Mouse (Mus musculus) limb, embryonic 10.5 days (tissue): ENCODE measurements around the gene Sbno2. TPM values are rescaled to one million over a fixed set of nuclear protein-coding genes. Genes with fewer than 3 reads are reported as not detected.
A peak's percentile ranks its signal among the peaks of the same experiment; 100 is the strongest.

Source experiments
- DNase-seq: peaks from one replicate; pipeline ENCODE4 v3.0.0-alpha.2; 2017; ENCODE audit warnings: low spot score
- H3K27ac ChIP-seq: fragments of 300-500 bp; sonication (generic); 2 replicates; pipeline ENCODE4 v1.5.1; 2016; ENCODE audit warnings: mild to moderate bottlenecking
- H3K27me3 ChIP-seq: fragments of 300-500 bp; sonication (generic); 2 replicates; pipeline ENCODE4 v1.6.1; 2016; ENCODE audit warnings: low read depth, mild to moderate bottlenecking; ENCODE audit not compliant: poor library complexity, severe bottlenecking
- H3K36me3 ChIP-seq: fragments of 300-500 bp; sonication (generic); 2 replicates; pipeline ENCODE4 v1.6.1; 2016; ENCODE audit warnings: mild to moderate bottlenecking, moderate library complexity
- H3K4me1 ChIP-seq: fragments of 300-500 bp; sonication (generic); 2 replicates; pipeline ENCODE4 v1.6.1; 2016
- H3K4me3 ChIP-seq: fragments of 300-500 bp; sonication (generic); 2 replicates; pipeline ENCODE4 v1.5.1; 2016; ENCODE audit warnings: mild to moderate bottlenecking, moderate library complexity
- H3K9me3 ChIP-seq: fragments of 300-500 bp; sonication (generic); replicated peaks from 2 replicates; pipeline ENCODE4 v1.6.1; 2016; ENCODE audit warnings: mild to moderate bottlenecking
- WGBS: fragments of 180-500 bp; shearing (Covaris S2); methylation state at CpG from one replicate; pipeline ENCODE4 v1.1.7; 2016; 5-methylcytosine and 5-hydroxymethylcytosine counted together
- polyA plus RNA-seq: library from polyadenylated mRNA; unstranded; fragments of >200 nt; fragmentation: Nextera tagmentation; extraction: Ambion mirVana; gene quantifications from 2 replicates; pipeline ENCODE4 v1.2.1, GENCODE M21; 2016

The Sbno2 gene
- polyA plus RNA-seq, 1 experiment from 2014 or later = 18.4 TPM

DNA sequence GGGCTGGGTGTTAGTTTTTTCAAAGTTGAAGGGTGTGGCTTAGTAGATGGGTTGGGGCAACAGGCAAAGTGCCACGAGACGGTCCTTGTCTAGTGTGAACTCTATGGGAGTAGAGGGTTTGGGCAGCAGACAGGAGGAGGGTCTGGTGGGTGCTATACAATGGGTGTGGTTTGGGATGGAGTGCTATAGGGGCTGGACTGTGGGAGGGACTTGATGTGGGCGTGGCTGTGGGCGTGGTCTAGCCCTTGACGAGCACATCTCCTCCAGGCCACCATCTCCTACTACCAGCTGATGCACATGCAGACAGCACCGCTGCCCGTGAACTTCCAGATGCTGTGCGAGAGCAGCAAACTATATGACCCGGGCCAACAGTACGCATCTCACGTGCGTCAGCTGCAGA lies 79.5 kb downstream of the Sbno2 start:
- H3K4me1 ChIP-seq = peaks cover 24% of the 10 kb centered on the region
- H3K27ac ChIP-seq = no peak overlapping the region
- H3K36me3 ChIP-seq = peaks cover 88% of the 10 kb centered on the region
- 59% methylated on average over 12 of the region's 12 CpGs for WGBS
- H3K4me3 ChIP-seq = no peak overlapping the region
- DNase-seq = no peak
- H3K27me3 ChIP-seq = no peaks in the 10 kb centered on the region
- H3K9me3 ChIP-seq = no peaks in the 10 kb centered on the region

DNA sequence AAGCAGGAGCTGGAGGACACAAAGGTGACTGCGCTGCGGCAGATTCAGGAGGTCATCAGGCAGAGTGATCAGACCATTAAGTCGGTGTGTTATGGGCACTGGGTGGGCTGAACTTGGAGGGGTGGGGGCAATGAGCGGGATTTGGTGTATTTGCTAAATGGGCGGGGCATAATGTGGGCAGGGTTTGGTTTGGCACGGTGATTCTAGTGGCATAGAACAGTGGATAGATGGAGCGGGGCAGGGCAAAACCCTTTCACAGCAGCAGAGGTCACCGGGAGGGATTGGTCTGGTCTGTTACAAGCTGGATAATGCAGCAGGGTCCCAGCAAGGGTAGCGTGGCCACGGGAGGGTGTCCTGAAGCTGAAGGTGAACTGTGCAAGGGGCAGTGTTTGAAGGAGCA lies 79.9 kb downstream of the Sbno2 start:
- peaks cover 84% of the 10 kb centered on the region for H3K36me3 ChIP-seq
- H3K27me3 ChIP-seq = no peaks in the 10 kb centered on the region
- H3K27ac ChIP-seq = no peak overlapping the region
- no peaks in the 10 kb centered on the region for H3K9me3 ChIP-seq
- 74% methylated on average over 10 of the region's 10 CpGs for WGBS
- DNase-seq = no peak
- H3K4me3 ChIP-seq = 0 out of 2 replicates have a peak overlapping the region, but pooled peaks have one; percentile 6
- H3K4me1 ChIP-seq = peaks cover 28% of the 10 kb centered on the region

DNA sequence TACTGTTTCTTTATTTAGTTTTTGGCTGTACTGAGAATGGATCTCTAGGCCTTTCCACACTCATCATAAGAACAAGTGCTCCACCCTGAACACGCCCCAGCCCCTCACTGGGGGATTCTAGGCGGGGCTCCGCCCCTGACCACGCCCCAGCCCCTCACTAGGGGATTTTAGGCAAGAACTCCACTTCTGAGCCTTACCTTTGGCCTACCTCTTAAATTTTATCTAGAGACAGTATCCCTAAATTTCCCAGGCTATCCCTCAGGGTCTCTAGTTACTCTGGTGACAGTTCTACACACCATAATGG lies 80.4 kb downstream of the Sbno2 start:
- H3K9me3 ChIP-seq = no peaks in the 10 kb centered on the region
- no peak overlapping the region for H3K4me3 ChIP-seq
- no peak for DNase-seq
- H3K27ac ChIP-seq = no peak overlapping the region
- no peaks in the 10 kb centered on the region for H3K27me3 ChIP-seq
- whole genome bisulfite sequencing = 66% methylated on average over 4 of the region's 4 CpGs
- H3K4me1 ChIP-seq = peaks cover 33% of the 10 kb centered on the region
- peaks cover 79% of the 10 kb centered on the region for H3K36me3 ChIP-seq

DNA sequence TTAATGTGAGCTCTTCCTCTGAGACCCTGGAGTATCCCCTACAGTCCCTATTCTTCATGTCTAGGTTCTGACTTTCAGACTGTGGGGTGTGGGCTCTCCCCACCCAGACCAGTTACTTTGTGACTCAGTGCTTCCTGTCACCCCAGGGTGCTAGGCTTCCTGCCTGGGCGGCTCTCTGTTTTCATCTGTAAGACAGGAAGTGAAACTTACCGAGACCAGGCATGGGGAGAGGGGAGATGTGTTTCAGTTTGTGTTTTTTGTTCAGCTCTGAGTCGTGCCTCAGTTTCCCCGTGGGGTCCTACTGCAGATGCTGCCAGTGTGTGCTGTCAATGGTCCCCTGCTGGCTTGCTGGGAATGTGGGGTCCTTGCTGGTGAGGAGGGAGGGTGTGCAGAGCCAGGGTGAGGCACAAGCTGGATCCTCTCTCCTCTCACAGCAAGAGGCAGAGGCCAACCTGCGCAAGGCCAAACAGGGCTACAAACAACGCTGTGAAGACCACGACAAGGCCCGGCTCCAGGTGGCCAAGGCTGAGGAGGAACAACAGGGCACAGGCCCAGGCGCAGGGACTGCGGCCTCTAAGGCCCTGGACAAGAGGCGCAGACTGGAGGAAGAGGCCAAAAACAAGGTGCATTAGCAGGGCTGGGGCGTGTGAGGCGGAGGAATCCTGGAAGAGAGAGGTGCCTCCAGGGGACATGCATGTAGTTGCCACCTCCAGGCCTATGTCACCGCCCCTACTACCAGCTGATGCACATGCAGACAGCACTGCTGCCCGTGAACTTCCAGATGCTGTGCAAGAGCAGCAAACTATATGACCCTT lies 80.9 kb downstream of the Sbno2 start:
- H3K27me3 ChIP-seq = no peaks in the 10 kb centered on the region
- no peaks in the 10 kb centered on the region for H3K9me3 ChIP-seq
- H3K36me3 ChIP-seq = peaks cover 74% of the 10 kb centered on the region
- H3K27ac ChIP-seq = 0 out of 2 replicates have a peak overlapping the region, but pooled peaks have one; percentile 8
- H3K4me3 ChIP-seq = no peak overlapping the region
- no peak for DNase-seq
- peaks cover 38% of the 10 kb centered on the region for H3K4me1 ChIP-seq
- 83% methylated on average over 15 of the region's 15 CpGs for WGBS

DNA sequence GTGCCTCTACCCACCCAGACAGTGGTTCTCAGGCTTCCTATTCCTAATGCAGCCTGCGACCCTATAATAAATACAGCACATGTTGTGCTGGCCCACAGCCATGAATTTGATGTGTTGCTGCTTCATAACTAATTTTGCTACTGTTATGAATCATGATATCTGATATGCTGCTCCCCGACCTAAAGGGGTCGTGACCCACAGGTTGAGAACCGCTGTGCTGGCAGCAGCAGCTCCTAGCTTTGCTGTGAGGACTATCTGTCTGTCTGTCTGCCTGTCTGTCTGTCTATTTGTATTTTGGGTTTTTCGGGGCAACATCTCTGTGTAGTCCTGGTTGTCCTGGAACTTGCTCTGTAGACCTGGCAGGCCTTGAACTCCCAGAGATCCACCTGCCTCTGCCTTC lies 81.6 kb downstream of the Sbno2 start:
- no peak for DNase-seq
- Histone ChIP-seq H3K27me3 (no peaks in the 10 kb centered on the region), H3K36me3 (peaks cover 68% of the 10 kb centered on the region), H3K4me1 (peaks cover 45% of the 10 kb centered on the region), H3K4me3 (no peak overlapping the region), H3K27ac (no peak overlapping the region), H3K9me3 (no peaks in the 10 kb centered on the region)
- 89% methylated on average over 5 of the region's 5 CpGs for WGBS

DNA sequence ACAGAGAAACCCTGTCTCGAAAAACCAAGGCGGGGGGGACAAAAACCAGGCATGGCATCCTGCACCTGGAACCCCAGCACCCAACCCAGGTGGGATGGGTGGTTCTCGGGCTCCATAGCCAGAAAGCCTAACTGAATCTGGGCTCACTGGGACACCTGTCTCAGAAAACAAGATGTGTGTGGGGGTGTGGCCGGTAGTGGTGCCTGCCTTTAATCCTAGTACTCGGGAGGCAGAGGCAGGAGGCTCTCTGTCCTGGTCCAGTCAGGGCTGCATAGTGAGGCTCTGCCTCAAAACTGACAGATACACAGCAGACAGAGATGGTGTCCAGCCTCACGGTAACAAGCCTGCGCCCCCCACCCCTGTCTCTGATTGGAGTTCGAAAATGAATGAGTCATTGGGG lies 82.6 kb downstream of the Sbno2 start:
- Histone ChIP-seq H3K4me3 (no peak overlapping the region), H3K9me3 (no peaks in the 10 kb centered on the region), H3K4me1 (peaks cover 48% of the 10 kb centered on the region), H3K27ac (no peak overlapping the region), H3K27me3 (peaks cover 2% of the 10 kb centered on the region), H3K36me3 (peaks cover 58% of the 10 kb centered on the region)
- DNase-seq = no peak
- WGBS = 96% methylated on average over 8 of the region's 8 CpGs

DNA sequence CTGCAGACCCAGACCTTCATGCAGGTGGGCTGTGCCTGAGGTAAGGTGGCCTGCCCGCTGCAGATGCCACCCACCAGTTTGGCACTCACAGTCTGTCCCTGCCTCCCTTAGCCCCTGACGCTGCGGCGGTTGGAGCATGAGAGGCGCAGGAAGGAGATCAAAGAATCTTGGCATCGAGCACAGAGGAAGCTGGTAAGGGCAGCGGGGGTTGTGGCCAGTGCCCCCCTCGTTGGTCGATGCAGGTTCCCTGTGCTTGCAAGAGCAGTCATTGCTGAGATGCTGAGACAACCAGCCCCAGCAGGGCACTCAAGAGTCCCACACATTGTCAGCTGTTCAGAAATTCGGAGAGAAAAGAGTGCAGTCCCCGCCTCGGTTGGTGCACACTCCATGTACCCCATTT lies 83.2 kb downstream of the Sbno2 start:
- H3K27me3 ChIP-seq = peaks cover 9% of the 10 kb centered on the region
- peaks cover 52% of the 10 kb centered on the region for H3K36me3 ChIP-seq
- no peak overlapping the region for H3K27ac ChIP-seq
- peaks cover 48% of the 10 kb centered on the region for H3K4me1 ChIP-seq
- no peaks in the 10 kb centered on the region for H3K9me3 ChIP-seq
- DNase-seq = no peak
- H3K4me3 ChIP-seq = no peak overlapping the region
- 97% methylated on average over 12 of the region's 12 CpGs for WGBS

DNA sequence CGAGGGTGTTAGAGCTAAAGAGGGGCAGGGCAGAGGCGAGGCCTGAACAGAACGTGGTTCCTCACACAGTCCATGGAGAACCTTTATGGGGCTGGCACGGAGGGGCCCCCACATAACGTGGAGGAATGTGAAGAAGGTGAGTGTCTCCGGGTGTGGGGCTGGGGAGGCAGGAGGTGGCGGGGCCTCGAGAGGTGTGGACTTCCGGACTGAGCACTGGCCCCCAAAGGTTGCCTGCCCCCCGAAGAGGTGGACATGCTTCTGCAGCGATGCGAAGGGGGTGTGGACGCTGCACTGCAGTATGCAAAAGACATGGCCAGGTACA lies 84.1 kb downstream of the Sbno2 start:
- Histone ChIP-seq H3K4me3 (no peak overlapping the region), H3K27me3 (peaks cover 17% of the 10 kb centered on the region), H3K9me3 (no peaks in the 10 kb centered on the region), H3K27ac (no peak overlapping the region), H3K36me3 (peaks cover 43% of the 10 kb centered on the region), H3K4me1 (peaks cover 54% of the 10 kb centered on the region)
- 89% methylated on average over 13 of the region's 13 CpGs for WGBS
- no peak for DNase-seq

DNA sequence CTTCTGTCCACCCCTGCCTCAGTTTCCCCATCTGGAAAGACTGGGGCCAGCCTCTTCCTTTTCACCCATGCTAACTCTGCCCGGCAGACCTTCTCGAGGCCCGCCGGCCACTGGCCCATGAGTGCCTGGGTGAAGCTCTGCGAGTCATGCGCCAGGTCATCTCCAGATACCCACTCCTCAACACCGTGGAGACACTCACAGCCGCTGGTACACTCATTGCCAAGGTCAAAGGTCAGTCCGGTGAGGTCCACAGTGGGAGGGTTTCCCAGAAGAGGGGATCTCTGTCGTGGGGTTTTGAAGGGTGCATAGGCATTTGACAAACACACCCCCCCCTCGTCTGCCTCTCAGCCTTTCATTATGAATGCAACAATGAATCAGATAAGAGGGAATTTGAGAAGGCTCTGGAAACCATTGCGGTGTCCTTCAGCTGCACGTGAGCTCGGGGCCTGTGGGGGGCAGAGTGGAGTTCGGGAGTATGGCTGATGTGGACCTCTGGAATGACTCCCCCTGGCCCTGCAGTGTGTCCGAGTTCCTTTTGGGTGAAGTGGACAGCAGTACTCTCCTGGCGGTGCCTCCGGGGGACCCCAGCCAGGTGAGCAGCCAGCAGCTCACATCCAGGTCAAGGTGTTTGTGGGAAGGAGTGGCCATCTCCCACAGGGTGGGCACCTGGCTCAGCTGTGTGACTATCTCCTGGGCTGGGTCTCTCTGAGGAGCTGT lies 84.6 kb downstream of the Sbno2 start:
- peaks cover 22% of the 10 kb centered on the region for H3K27me3 ChIP-seq
- H3K4me3 ChIP-seq = peak overlapping the region; percentile 56
- H3K9me3 ChIP-seq = no peaks in the 10 kb centered on the region
- 88% methylated on average over 18 of the region's 18 CpGs for WGBS
- DNase-seq = no peak
- peaks cover 38% of the 10 kb centered on the region for H3K36me3 ChIP-seq
- H3K4me1 ChIP-seq = peaks cover 49% of the 10 kb centered on the region
- H3K27ac ChIP-seq = peak overlapping the region; percentile 93

DNA sequence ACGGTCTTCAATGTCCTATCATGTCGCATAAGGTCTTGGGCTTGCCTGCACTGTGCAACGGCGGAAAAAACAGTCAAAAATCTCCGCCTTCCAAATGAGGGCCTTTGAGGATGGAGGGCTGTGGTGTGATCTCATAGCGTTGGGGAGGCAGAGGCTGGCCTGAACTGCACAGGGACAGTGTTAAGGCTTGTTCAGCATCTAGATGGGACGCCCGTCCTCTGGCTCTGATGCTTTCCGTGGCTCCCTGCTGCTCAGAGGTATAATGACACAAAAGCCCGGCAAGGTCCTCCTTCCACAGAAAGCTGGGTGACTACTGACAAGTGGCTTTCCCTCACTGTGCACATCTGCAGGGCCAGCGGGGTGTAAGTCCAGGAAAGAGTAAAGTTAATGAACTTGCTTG lies 85.2 kb downstream of the Sbno2 start:
- peaks cover 33% of the 10 kb centered on the region for H3K36me3 ChIP-seq
- H3K4me3 ChIP-seq = peak overlapping the region; percentile 56
- H3K9me3 ChIP-seq = no peaks in the 10 kb centered on the region
- H3K4me1 ChIP-seq = peaks cover 43% of the 10 kb centered on the region
- peak overlapping the region; percentile 93 for H3K27ac ChIP-seq
- peaks cover 27% of the 10 kb centered on the region for H3K27me3 ChIP-seq
- 17% methylated on average over 11 of the region's 11 CpGs for WGBS
- DNase-seq = no peak

DNA sequence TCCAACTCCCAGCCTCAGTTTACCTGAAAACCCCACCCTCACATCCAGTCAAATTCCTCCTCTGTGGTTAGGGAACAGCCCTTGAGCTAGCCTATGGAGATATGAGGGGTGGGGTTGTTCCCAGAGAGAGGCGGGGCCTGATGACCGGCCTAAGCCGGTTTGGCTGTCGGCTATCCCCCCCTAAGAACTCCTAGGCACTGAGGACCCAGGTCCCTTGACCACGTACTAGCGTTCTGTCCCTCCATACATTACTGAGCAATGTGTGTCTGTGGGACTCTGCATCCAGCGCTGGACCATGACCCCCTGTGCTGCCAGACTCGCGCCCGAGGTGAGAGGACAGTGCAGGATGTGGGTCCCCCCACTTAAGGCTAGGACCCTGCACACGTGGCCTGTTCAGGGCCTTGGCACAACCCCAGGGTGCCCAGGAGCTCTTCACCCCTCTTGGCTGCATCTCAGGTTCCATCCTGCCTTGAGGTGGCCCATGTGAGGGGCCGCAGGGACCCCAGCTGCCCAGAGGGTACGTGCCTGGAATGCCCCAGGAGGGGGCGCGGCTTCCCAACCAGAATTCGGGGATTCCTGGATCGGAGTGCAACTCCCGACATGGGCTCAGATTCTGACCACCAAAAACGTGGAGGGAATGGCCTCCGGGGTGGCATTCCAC lies 85.8 kb downstream of the Sbno2 start:
- H3K9me3 ChIP-seq = no peaks in the 10 kb centered on the region
- peak overlapping the region; percentile 93 for H3K27ac ChIP-seq
- H3K4me3 ChIP-seq = peak overlapping the region; percentile 56
- peaks cover 44% of the 10 kb centered on the region for H3K4me1 ChIP-seq
- 3% methylated on average over 20 of the region's 20 CpGs for WGBS
- H3K36me3 ChIP-seq = peaks cover 30% of the 10 kb centered on the region
- H3K27me3 ChIP-seq = peaks cover 33% of the 10 kb centered on the region
- DNase-seq = peak; percentile 80

DNA sequence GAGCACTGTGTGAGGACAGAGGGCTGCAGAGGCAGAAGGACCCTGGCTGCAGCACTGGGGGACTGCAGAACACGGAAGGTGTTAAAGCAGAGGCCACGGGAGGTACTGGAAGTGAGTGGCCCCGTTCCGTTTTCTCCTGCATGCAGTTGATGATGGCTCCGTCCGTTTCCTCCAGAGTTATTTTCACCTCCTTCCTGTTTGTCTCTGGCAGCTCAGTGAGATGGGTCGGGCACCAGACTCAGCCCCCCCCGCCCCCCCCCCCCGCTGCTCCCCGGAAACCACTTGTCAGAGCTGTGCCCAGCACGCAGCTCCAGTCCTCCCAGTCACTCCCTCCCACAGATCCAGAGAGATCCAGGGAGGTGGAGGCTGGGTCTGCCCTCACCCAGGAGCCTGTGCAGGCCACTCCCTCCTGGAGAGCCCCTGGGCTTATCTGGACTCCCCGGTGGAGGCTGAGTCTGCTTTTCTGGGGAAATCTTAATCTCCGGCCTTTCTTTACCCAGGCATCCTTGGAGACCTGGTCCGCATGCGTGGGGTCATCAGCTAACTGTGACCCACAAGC lies 86.6 kb downstream of the Sbno2 start:
- H3K36me3 ChIP-seq = peaks cover 24% of the 10 kb centered on the region
- peak overlapping the region; percentile 93 for H3K27ac ChIP-seq
- WGBS = 3% methylated on average over 15 of the region's 15 CpGs
- H3K27me3 ChIP-seq = peaks cover 41% of the 10 kb centered on the region
- peak overlapping the region; percentile 56 for H3K4me3 ChIP-seq
- DNase-seq = no peak
- peaks cover 47% of the 10 kb centered on the region for H3K4me1 ChIP-seq
- H3K9me3 ChIP-seq = no peaks in the 10 kb centered on the region

DNA sequence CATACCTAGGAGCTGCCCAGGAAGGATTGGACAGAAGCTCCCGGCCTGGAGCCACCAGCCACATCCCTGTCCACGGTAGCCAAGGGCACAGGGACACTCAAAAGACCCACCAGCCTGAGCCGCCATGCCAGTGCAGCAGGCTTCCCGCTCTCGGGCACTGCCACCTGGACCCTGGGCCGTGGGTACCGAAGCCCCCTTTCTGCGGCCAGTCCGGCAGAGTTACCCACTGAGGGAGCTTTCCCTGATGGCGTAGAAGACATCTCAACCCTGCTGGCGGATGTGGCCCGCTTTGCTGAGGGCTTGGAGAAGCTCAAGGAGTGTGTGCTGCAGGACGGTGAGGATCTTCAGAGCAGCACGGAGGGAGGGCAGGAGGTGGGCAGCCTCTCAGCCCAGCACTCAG lies 87.6 kb downstream of the Sbno2 start:
- H3K36me3 ChIP-seq = peaks cover 19% of the 10 kb centered on the region
- peaks cover 53% of the 10 kb centered on the region for H3K4me1 ChIP-seq
- no peak overlapping the region for H3K4me3 ChIP-seq
- H3K27ac ChIP-seq = 0 out of 2 replicates have a peak overlapping the region, but pooled peaks have one; percentile 26
- WGBS = 81% methylated on average over 14 of the region's 14 CpGs
- H3K27me3 ChIP-seq = peaks cover 52% of the 10 kb centered on the region
- no peaks in the 10 kb centered on the region for H3K9me3 ChIP-seq
- no peak for DNase-seq
